Mouse (Mus musculus): Measurements from ENCODE around the gene Aars2.

- no peak for TF ChIP-seq CTCF (IDR thresholded peaks at IDR 0.05; ENCODE audit: control insufficient read depth, insufficient read depth, low read length)
- TF ChIP-seq POLR2A (IDR thresholded peaks at IDR 0.05; ENCODE audit: borderline replicate concordance, control insufficient read depth, low read depth, low read length), result no peak
Observed at GRCm38 (mm10) chr17:45520136-45520535, 13.5 kb downstream of the Aars2 start.

Measured in bone marrow, adult 2 months (tissue).